Mouse (Mus musculus) heart, embryonic 16.5 days (tissue): ENCODE results near the gene Top1. TPM values are rescaled to one million over a fixed set of nuclear protein-coding genes. Genes with fewer than 3 reads are reported as not detected.

Source experiments
- ATAC-seq: fragments of 200-750 bp; cut with Nextera tagmentation; replicated peaks from 2 replicates; pipeline ENCODE4 v1.8.0; 2017; ENCODE audit warnings: moderate number of reproducible peaks; ENCODE audit not compliant: insufficient read depth, low FRiP score; ENCODE audit errors: extremely low read depth
- H3K27ac ChIP-seq: fragments of 300-500 bp; sonication (generic); 2 replicates; pipeline ENCODE4 v1.5.1; 2014; ENCODE audit warnings: mild to moderate bottlenecking, low read length, control low read depth, moderate library complexity
- H3K27me3 ChIP-seq: fragments of 300-500 bp; sonication (generic); 2 replicates; pipeline ENCODE4 v1.6.1; 2014; ENCODE audit warnings: low read length, mixed read lengths; ENCODE audit not compliant: control insufficient read depth, insufficient read depth
- H3K36me3 ChIP-seq: fragments of 300-500 bp; sonication (generic); 2 replicates; pipeline ENCODE4 v1.6.1; 2014; ENCODE audit not compliant: control insufficient read depth, insufficient read depth
- H3K4me1 ChIP-seq: fragments of 300-500 bp; sonication (generic); 2 replicates; pipeline ENCODE4 v1.6.1; 2014; ENCODE audit warnings: low read length, mixed read lengths; ENCODE audit not compliant: control insufficient read depth, insufficient read depth
- H3K4me2 ChIP-seq: fragments of 300-500 bp; sonication (generic); 2 replicates; pipeline ENCODE4 v1.6.1; 2014; ENCODE audit warnings: low read depth, mild to moderate bottlenecking, control low read depth, low read length
- H3K4me3 ChIP-seq: fragments of 300-500 bp; sonication (generic); 2 replicates; pipeline ENCODE4 v1.5.1; 2014; ENCODE audit warnings: mild to moderate bottlenecking, control low read depth, low read length
- H3K9ac ChIP-seq: fragments of 300-500 bp; sonication (generic); 2 replicates; pipeline ENCODE4 v1.6.1; 2014; ENCODE audit warnings: low read length, control low read depth
- H3K9me3 ChIP-seq: fragments of 300-500 bp; sonication (generic); replicated peaks from 2 replicates; pipeline ENCODE4 v1.6.1; 2016; ENCODE audit warnings: low read length; ENCODE audit not compliant: control insufficient read depth
- WGBS: fragments of 180-500 bp; shearing (Covaris S2); extraction: QIAGEN DNeasy Blood & Tissue Kit; methylation state at CpG from one replicate; pipeline ENCODE4 v1.1.7; 2014; 5-methylcytosine and 5-hydroxymethylcytosine counted together
- microRNA-seq: library from miRNA; unstranded; fragments of <30 nt; microRNA quantifications from one replicate; pipeline ENCODE4, GENCODE M21; 2017
- polyA plus RNA-seq: library from polyadenylated mRNA; unstranded; fragments of >200 nt; fragmentation: Nextera tagmentation; extraction: Ambion mirVana; gene quantifications from 2 replicates; pipeline ENCODE4 v1.2.1, GENCODE M21; 2015

Gene Top1
- polyA plus RNA-seq, 1 experiment from 2014 or later = 48.7 TPM

DNA sequence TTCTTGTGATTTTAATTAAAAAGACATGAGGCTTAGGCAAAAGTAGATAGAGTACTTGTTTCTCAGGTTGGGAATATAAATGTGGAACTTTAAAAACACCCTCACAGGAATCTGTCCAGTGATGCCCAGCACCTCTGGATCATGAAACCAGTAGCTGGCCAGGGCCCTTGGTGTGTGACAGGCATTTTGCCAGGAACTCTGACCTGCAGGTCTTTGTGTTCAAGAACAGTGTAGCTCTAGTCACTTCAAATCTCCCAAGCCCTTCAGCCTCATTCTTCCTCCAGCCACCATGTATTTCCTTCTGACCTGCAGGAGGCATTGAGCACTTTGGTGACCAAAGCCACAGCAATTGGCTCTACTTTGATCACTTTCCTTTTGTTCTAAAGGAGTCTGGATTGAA, 124.7 kb downstream of the Top1 start:
- Histone ChIP-seq H3K9me3 (no peaks in the 10 kb centered on the region), H3K9ac (no peak overlapping the region), H3K27ac (no peak overlapping the region), H3K36me3 (no peaks in the 10 kb centered on the region; the same call in 1 of the 2 replicates), H3K4me3 (no peak overlapping the region), H3K4me1 (peaks cover 4% of the 10 kb centered on the region; the same call in 1 of the 2 replicates), H3K4me2 (no peak overlapping the region), H3K27me3 (no peaks in the 10 kb centered on the region)
- ATAC-seq = no peak

GRCm38 (mm10) chr2:160770871-160771270, 125.2 kb downstream of the Top1 start:
- Histone ChIP-seq H3K36me3 (no peaks in the 10 kb centered on the region; the same call in 1 of the 2 replicates), H3K27ac (no peak overlapping the region), H3K9ac (no peak overlapping the region), H3K27me3 (no peaks in the 10 kb centered on the region), H3K4me2 (no peak overlapping the region), H3K4me3 (no peak overlapping the region), H3K4me1 (peaks cover 4% of the 10 kb centered on the region; the same call in 1 of the 2 replicates), H3K9me3 (no peaks in the 10 kb centered on the region)
- no peak for ATAC-seq
- 93% methylated on average over 1 of the region's 1 CpGs for WGBS

GRCm38 (mm10) chr2:160771325-160772276, 125.9 kb downstream of the Top1 start:
- Histone ChIP-seq H3K9me3 (no peaks in the 10 kb centered on the region), H3K9ac (no peak overlapping the region), H3K4me3 (no peak overlapping the region), H3K4me1 (no peaks in the 10 kb centered on the region; the same call in 1 of the 2 replicates), H3K36me3 (no peaks in the 10 kb centered on the region; the same call in 1 of the 2 replicates), H3K27ac (no peak overlapping the region), H3K4me2 (no peak overlapping the region), H3K27me3 (no peaks in the 10 kb centered on the region)
- ATAC-seq = no peak
- 72% methylated on average over 8 of the region's 8 CpGs for WGBS

Small RNA genes lying within 50 kb of the gene (microRNA-seq; reads per million reads assigned to microRNA genes)
- not detected for gene Gm23968

Other genes with a start within 250 kb of the Top1 start
- 26.4 and 32.0 TPM in 2 replicates for gene Plcg1, start 85.4 kb downstream of the Top1 start, polyA plus RNA-seq
- gene Zhx3, start 227.1 kb downstream of the Top1 start, polyA plus RNA-seq = 6.8 and 7.5 TPM in 2 replicates
- 0.94 and 1.1 TPM in 2 replicates for gene Lpin3, start 234.8 kb downstream of the Top1 start, polyA plus RNA-seq